Mouse (Mus musculus) ovary, postnatal 14 days (tissue): ENCODE results near the gene Syn3.

Experiments used
- DNase-seq: peaks from one replicate; pipeline ENCODE4 v3.0.0; 2022; ENCODE audit warnings: low spot score

Syn3 gene

GRCm38 (mm10) chr10:86093109-86094035, 405.3 kb downstream of the Syn3 start:
- DNase-seq, result no peak

- no peak for DNase-seq
These were observed 406.8 kb downstream of the Syn3 start for GRCm38 (mm10) chr10:86091919-86092318.

- no peak for DNase-seq
These were observed 418.8 kb downstream of the Syn3 start for GRCm38 (mm10) chr10:86079921-86080320.

- no peak for DNase-seq
These were observed 419.9 kb downstream of the Syn3 start for GRCm38 (mm10) chr10:86078761-86079160.

- no peak for DNase-seq
These were observed 421.4 kb downstream of the Syn3 start for GRCm38 (mm10) chr10:86077272-86077671.

GRCm38 (mm10) chr10:86074971-86075711, 423.6 kb downstream of the Syn3 start:
- DNase-seq, result no peak

GRCm38 (mm10) chr10:86074134-86074533, 424.6 kb downstream of the Syn3 start:
- DNase-seq, result no peak

- DNase-seq, result no peak
These were observed 427.9 kb downstream of the Syn3 start for GRCm38 (mm10) chr10:86070751-86071150.

GRCm38 (mm10) chr10:86069341-86069740, 429.4 kb downstream of the Syn3 start:
- no peak for DNase-seq

GRCm38 (mm10) chr10:86067911-86068310, 430.8 kb downstream of the Syn3 start:
- DNase-seq, result no peak

- DNase-seq, result no peak
These were observed 432.0 kb downstream of the Syn3 start for GRCm38 (mm10) chr10:86066651-86067050.

- no peak for DNase-seq
These were observed 433.0 kb downstream of the Syn3 start for GRCm38 (mm10) chr10:86065661-86066060.

GRCm38 (mm10) chr10:86064937-86065336, 433.8 kb downstream of the Syn3 start:
- DNase-seq, result peak; percentile 58

GRCm38 (mm10) chr10:86063018-86063384, 435.7 kb downstream of the Syn3 start:
- DNase-seq, result no peak

- no peak for DNase-seq
These were observed 436.3 kb downstream of the Syn3 start for GRCm38 (mm10) chr10:86062261-86063017.

GRCm38 (mm10) chr10:86060267-86060666, 438.4 kb downstream of the Syn3 start:
- no peak for DNase-seq

- no peak for DNase-seq
These were observed 441.0 kb downstream of the Syn3 start for GRCm38 (mm10) chr10:86057712-86058111.

- no peak for DNase-seq
These were observed 441.4 kb downstream of the Syn3 start for GRCm38 (mm10) chr10:86057286-86057685.

- no peak for DNase-seq
These were observed 442.3 kb downstream of the Syn3 start for GRCm38 (mm10) chr10:86056297-86056903.

- DNase-seq, result no peak
These were observed 445.7 kb downstream of the Syn3 start for GRCm38 (mm10) chr10:86052818-86053522.

GRCm38 (mm10) chr10:86050522-86050921, 448.2 kb downstream of the Syn3 start:
- no peak for DNase-seq
